Mouse (Mus musculus) kidney, embryonic 16.5 days (tissue): Measurements from ENCODE around the gene Tm4sf19. TPM values are rescaled to one million over a fixed set of nuclear protein-coding genes. Genes with fewer than 3 reads are reported as not detected.

Experiments
- ATAC-seq: fragments of 200-750 bp; cut with Nextera tagmentation; 2 replicates; pipeline ENCODE4 v1.8.0; 2017; ENCODE audit warnings: moderate TSS enrichment; ENCODE audit not compliant: low FRiP score, low TSS enrichment
- H3K27ac ChIP-seq: fragments of 300-500 bp; sonication (generic); 2 replicates; pipeline ENCODE4 v1.5.1; 2014; ENCODE audit warnings: low read length
- H3K27me3 ChIP-seq: fragments of 300-500 bp; sonication (generic); 2 replicates; pipeline ENCODE4 v1.6.1; 2014; ENCODE audit warnings: low read length, control low read depth, mixed read lengths; ENCODE audit not compliant: insufficient read depth
- H3K36me3 ChIP-seq: fragments of 300-500 bp; sonication (generic); 2 replicates; pipeline ENCODE4 v1.6.1; 2014; ENCODE audit warnings: low read length, control low read depth, mixed read lengths; ENCODE audit not compliant: insufficient read depth
- H3K4me1 ChIP-seq: fragments of 300-500 bp; sonication (generic); 2 replicates; pipeline ENCODE4 v1.6.1; 2014; ENCODE audit warnings: low read length, control low read depth, mixed read lengths; ENCODE audit not compliant: insufficient read depth
- H3K4me2 ChIP-seq: fragments of 300-500 bp; sonication (generic); replicated peaks from 2 replicates; pipeline ENCODE4 v1.6.1; 2014; ENCODE audit warnings: low read depth, low read length
- H3K4me3 ChIP-seq: fragments of 300-500 bp; sonication (generic); 2 replicates; pipeline ENCODE4 v1.5.1; 2014; ENCODE audit warnings: mild to moderate bottlenecking, low read length
- H3K9ac ChIP-seq: fragments of 300-500 bp; sonication (generic); replicated peaks from 2 replicates; pipeline ENCODE4 v1.6.1; 2014; ENCODE audit warnings: low read length
- H3K9me3 ChIP-seq: fragments of 300-500 bp; sonication (generic); 2 replicates; pipeline ENCODE4 v1.6.1; 2016; ENCODE audit warnings: low read length, control low read depth
- WGBS: fragments of 180-500 bp; shearing (Covaris S2); extraction: QIAGEN DNeasy Blood & Tissue Kit; methylation state at CpG from one replicate; pipeline ENCODE4 v1.1.7; 2014; 5-methylcytosine and 5-hydroxymethylcytosine counted together
- polyA plus RNA-seq: library from polyadenylated mRNA; unstranded; fragments of >200 nt; fragmentation: Nextera tagmentation; extraction: Ambion mirVana; gene quantifications from 2 replicates; pipeline ENCODE4 v1.2.1, GENCODE M21; 2015

Tm4sf19 gene
- polyA plus RNA-seq, 1 experiment from 2014 or later = not detected

DNA sequence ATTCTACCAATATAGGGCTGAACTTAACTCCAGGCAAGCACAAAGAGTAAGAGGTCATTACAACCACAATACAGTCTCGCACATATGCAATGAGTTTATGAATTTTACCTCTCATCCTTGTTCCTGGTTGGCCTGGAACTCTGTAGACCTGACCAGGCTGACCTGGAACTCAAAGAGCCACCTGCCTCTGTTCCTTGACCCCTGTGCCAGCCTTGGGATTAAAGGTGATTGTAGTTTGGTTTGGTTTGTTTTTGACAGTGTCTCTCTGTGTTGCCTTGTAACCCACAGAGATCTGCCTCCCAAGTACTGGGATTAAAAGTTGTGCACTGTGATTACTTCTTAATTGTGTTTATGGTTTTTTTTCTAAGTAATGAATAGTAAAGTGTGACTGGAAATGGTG lies 56.5 kb downstream of the Tm4sf19 start:
- Histone ChIP-seq H3K27ac (no peak overlapping the region), H3K4me2 (no peak overlapping the region), H3K9ac (no peak overlapping the region), H3K9me3 (no peaks in the 10 kb centered on the region), H3K4me1 (no peaks in the 10 kb centered on the region), H3K27me3 (no peaks in the 10 kb centered on the region), H3K36me3 (peaks cover 17% of the 10 kb centered on the region; the same call in 1 of the 2 replicates), H3K4me3 (no peak overlapping the region)
- ATAC-seq = no peak
- whole genome bisulfite sequencing = 100% methylated on average over 1 of the region's 1 CpGs

Other genes with a start within 250 kb of the Tm4sf19 start
- 18.1 and 22.2 TPM in 2 replicates for gene Nrros, start 234.9 kb upstream of the Tm4sf19 start, polyA plus RNA-seq
- gene Bex6, start 220.7 kb upstream of the Tm4sf19 start, polyA plus RNA-seq = not detected in 2 replicates
- gene Fbxo45, start 153.3 kb upstream of the Tm4sf19 start, polyA plus RNA-seq = 5.0 and 5.2 TPM in 2 replicates
- gene Wdr53, start 153.3 kb upstream of the Tm4sf19 start, polyA plus RNA-seq = 19.7 and 20.0 TPM in 2 replicates
- gene Smco1, start 129.0 kb upstream of the Tm4sf19 start, polyA plus RNA-seq = not detected in 2 replicates
- gene Rnf168, start 123.0 kb upstream of the Tm4sf19 start, polyA plus RNA-seq = 23.2 and 23.3 TPM in 2 replicates
- 23.2 and 23.5 TPM in 2 replicates for gene Ubxn7, start 68.2 kb upstream of the Tm4sf19 start, polyA plus RNA-seq
- gene Tctex1d2, start 19.2 kb downstream of the Tm4sf19 start, polyA plus RNA-seq = 30.0 and 30.7 TPM in 2 replicates
- gene Pcyt1a, start 30.4 kb downstream of the Tm4sf19 start, polyA plus RNA-seq = 38.3 and 44.6 TPM in 2 replicates
- 3.0 and 3.9 TPM in 2 replicates for gene Slc51a, start 87.4 kb downstream of the Tm4sf19 start, polyA plus RNA-seq
- gene Zdhhc19, start 95.8 kb downstream of the Tm4sf19 start, polyA plus RNA-seq = not detected in 2 replicates
- gene Tfrc, start 208.4 kb downstream of the Tm4sf19 start, polyA plus RNA-seq = 46.5 and 48.5 TPM in 2 replicates
- 10.9 and 11.3 TPM in 2 replicates for gene Tnk2, start 243.4 kb downstream of the Tm4sf19 start, polyA plus RNA-seq